Mouse (Mus musculus) kidney, adult 8-10 months (tissue): ENCODE results near the gene Sult6b1.

Experiments used
- DNase-seq, 2 experiments: peaks; one replicate each; pipeline ENCODE4 v3.0.0; 2022

Sult6b1 gene

GRCm38 (mm10) chr17:78882401-78883112, 24.2 kb downstream of the Sult6b1 start, which contains the start of gene Eif2ak2:
Gene Eif2ak2, minus strand, starts transcription at chr17:78882573.
- peak; percentile 88 to 91 for DNase-seq

GRCm38 (mm10) chr17:78881878-78882304, 24.9 kb downstream of the Sult6b1 start:
- no peak for DNase-seq

- DNase-seq, result no peak
These were observed 32.9 kb downstream of the Sult6b1 start for GRCm38 (mm10) chr17:78873886-78874285.

GRCm38 (mm10) chr17:78856243-78856642, 50.5 kb downstream of the Sult6b1 start:
- DNase-seq, result no peak

- DNase-seq, result no peak
These were observed 64.4 kb downstream of the Sult6b1 start for GRCm38 (mm10) chr17:78842271-78842928.

- no peak for DNase-seq
These were observed 70.7 kb downstream of the Sult6b1 start for GRCm38 (mm10) chr17:78836056-78836455.

GRCm38 (mm10) chr17:78834856-78835835, 71.6 kb downstream of the Sult6b1 start, which contains the start of the genes Heatr5b and Gpatch11:
Gene Heatr5b, minus strand, starts transcription at chr17:78835364.
Gene Gpatch11, plus strand, starts transcription at chr17:78835567.
- peak; percentile 97 for DNase-seq
